Mouse (Mus musculus) heart, postnatal 0 days (tissue): ENCODE results near the gene Tpte. TPM values are rescaled to one million over a fixed set of nuclear protein-coding genes. Genes with fewer than 3 reads are reported as not detected.

Experiments used
- ATAC-seq: fragments of 200-750 bp; cut with Nextera tagmentation; 2 replicates; pipeline ENCODE4 v1.8.0; 2017; ENCODE audit warnings: low read depth, moderate number of reproducible peaks, moderate library complexity; ENCODE audit not compliant: insufficient read depth
- DNase-seq: peaks from one replicate; pipeline ENCODE4 v3.0.0-alpha.2; 2016; ENCODE audit warnings: low spot score
- H3K27ac ChIP-seq: fragments of 300-500 bp; sonication (generic); 2 replicates; pipeline ENCODE4 v1.5.1; 2014; ENCODE audit warnings: low read depth, mild to moderate bottlenecking
- H3K27me3 ChIP-seq: fragments of 300-500 bp; sonication (generic); 2 replicates; pipeline ENCODE4 v1.6.1; 2014; ENCODE audit warnings: low read length, mixed read lengths; ENCODE audit not compliant: control insufficient read depth, insufficient read depth
- H3K36me3 ChIP-seq: fragments of 300-500 bp; sonication (generic); replicated peaks from 2 replicates; pipeline ENCODE4 v1.6.1; 2014; ENCODE audit warnings: low read length, mixed read lengths; ENCODE audit not compliant: control insufficient read depth, insufficient read depth
- H3K4me1 ChIP-seq: fragments of 300-500 bp; sonication (generic); 2 replicates; pipeline ENCODE4 v1.6.1; 2014; ENCODE audit warnings: antibody characterized with exemption; ENCODE audit not compliant: control insufficient read depth, insufficient read depth
- H3K4me2 ChIP-seq: fragments of 300-500 bp; sonication (generic); 2 replicates; pipeline ENCODE4 v1.6.1; 2014; ENCODE audit warnings: low read depth, mild to moderate bottlenecking, low read length, moderate library complexity
- H3K4me3 ChIP-seq: fragments of 300-500 bp; sonication (generic); 2 replicates; pipeline ENCODE4 v1.5.1; 2014; ENCODE audit warnings: low read depth, low read length
- H3K9ac ChIP-seq: fragments of 300-500 bp; sonication (generic); replicated peaks from 2 replicates; pipeline ENCODE4 v1.6.1; 2014; ENCODE audit warnings: low read depth, low read length, mixed read lengths
- H3K9me3 ChIP-seq: fragments of 300-500 bp; sonication (generic); replicated peaks from 2 replicates; pipeline ENCODE4 v1.6.1; 2016; ENCODE audit warnings: low read length; ENCODE audit not compliant: control insufficient read depth
- CTCF ChIP-seq: IDR thresholded peaks from 2 replicates; pipeline ENCODE4 v1.5.1; 2016; ENCODE audit warnings: antibody characterized with exemption, control low read depth, low read depth
- EP300 ChIP-seq: IDR thresholded peaks from 2 replicates; pipeline ENCODE4 v1.6.1; 2016; ENCODE audit warnings: antibody characterized with exemption, low read depth
- WGBS: fragments of 180-500 bp; shearing (Covaris S2); extraction: QIAGEN DNeasy Blood & Tissue Kit; methylation state at CpG from one replicate; pipeline ENCODE4 v1.1.7; 2014; 5-methylcytosine and 5-hydroxymethylcytosine counted together
- polyA plus RNA-seq: library from polyadenylated mRNA; unstranded; fragments of >200 nt; fragmentation: Nextera tagmentation; extraction: Ambion mirVana; gene quantifications from 2 replicates; pipeline ENCODE4 v1.2.1, GENCODE M21; 2015
- total RNA-seq: library from RNA; depleted of rRNA; stranded (reverse); fragments of >200 nt; gene quantifications from 2 replicates; pipeline ENCODE4 v1.2.3, GENCODE M21; 2014; ENCODE audit warnings: low replicate concordance; rRNA removed

Tpte gene
- total RNA-seq: not detected in 2 replicates
- not detected in 2 replicates for polyA plus RNA-seq

DNA sequence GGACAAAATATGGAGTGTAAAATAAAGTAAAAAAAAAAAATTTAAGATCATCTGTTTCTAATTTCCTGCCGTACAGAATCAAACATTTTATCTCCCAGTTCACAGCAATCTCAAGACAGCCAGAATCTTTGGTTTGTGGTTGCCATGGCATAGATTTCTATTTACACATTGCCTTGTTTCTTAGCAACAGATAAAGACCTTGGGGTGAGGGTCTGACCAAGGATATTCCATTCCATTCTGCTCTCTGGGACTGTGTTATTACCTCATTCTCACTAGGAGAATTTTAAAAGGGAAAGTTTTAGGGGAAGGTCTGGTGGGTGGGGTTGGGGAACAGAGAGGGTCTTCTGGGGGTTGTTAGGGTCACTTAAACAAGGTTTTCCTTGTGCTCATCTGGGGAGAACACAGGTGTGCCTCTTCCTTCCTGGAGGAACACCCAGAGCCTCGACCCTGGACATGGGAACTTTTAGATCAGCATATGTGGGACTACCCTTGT is at the start of gene Tpte:
Gene Tpte (plus strand): TSS at position 443 of the 493 bp plus-strand sequence.
- Histone ChIP-seq H3K9ac (no peak within 1 kb of the TSS), H3K4me2 (no peak within 1 kb of the TSS), H3K36me3 (no peaks in the 10 kb centered on the region), H3K9me3 (no peaks in the 10 kb centered on the region), H3K27me3 (no peaks in the 10 kb centered on the region), H3K4me3 (no peak within 1 kb of the TSS), H3K4me1 (no peaks in the 10 kb centered on the region), H3K27ac (no peak within 1 kb of the TSS)
- ATAC-seq (no peak), DNase-seq (no peak)
- TF ChIP-seq EP300: no peak
- no peak for TF ChIP-seq CTCF
- 68% methylated on average over 2 of the region's 2 CpGs for WGBS

GRCm38 (mm10) chr8:22242986-22243385 is 40.3 kb upstream of the Tpte start:
- Histone ChIP-seq H3K9me3 (no peaks in the 10 kb centered on the region), H3K4me1 (no peaks in the 10 kb centered on the region), H3K27ac (no peak overlapping the region), H3K27me3 (no peaks in the 10 kb centered on the region), H3K36me3 (no peaks in the 10 kb centered on the region), H3K9ac (no peak overlapping the region), H3K4me3 (no peak overlapping the region), H3K4me2 (no peak overlapping the region)
- 73% methylated on average over 9 of the region's 9 CpGs for WGBS
- ATAC-seq: no peak
- TF ChIP-seq CTCF: no peak
- no peak for TF ChIP-seq EP300
- DNase-seq: no peak

DNA sequence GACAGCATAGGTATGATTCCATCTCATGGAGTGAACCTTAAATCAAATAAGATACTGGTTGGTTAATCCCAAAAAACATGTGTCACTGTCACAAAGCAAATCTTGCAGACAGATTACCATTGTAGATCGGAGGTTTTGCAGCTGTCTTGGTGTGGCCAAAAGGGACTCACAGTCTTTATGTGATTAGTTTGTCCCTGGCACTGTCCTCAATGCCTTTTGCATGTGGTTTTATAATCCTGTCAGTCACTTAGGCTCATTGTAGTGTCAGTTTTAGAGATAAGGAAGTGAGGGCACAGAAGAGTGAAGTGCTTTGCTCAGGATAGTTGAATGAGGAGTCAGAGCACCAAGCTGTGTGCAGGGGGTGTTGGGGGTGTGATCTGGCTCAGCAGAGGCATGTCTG is 37.6 kb upstream of the Tpte start:
- no peak for ATAC-seq
- WGBS: 61% methylated on average over 1 of the region's 1 CpGs
- TF ChIP-seq EP300: no peak
- TF ChIP-seq CTCF: no peak
- Histone ChIP-seq H3K27ac (no peak overlapping the region), H3K4me3 (no peak overlapping the region), H3K9ac (no peak overlapping the region), H3K4me2 (no peak overlapping the region), H3K36me3 (no peaks in the 10 kb centered on the region), H3K27me3 (no peaks in the 10 kb centered on the region), H3K4me1 (no peaks in the 10 kb centered on the region), H3K9me3 (no peaks in the 10 kb centered on the region)
- no peak for DNase-seq

DNA sequence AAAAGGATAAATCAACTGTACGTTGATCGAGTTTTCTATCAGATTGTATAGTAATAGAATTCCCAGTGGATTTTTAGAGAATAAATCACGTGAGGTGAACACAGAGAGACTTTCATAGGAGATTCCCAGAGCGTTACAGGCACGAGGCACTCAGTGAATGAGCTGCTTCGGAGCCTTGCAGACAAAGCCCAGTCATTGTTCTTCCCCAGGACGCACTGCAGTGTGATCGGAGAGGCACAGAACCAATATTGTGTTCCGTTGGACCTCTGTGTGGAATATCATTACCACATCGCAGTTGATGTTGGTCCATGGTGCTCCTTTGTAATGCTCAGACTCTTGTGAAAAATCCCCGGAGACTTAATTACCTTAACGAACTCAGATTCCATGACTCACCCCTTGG is 35.3 kb upstream of the Tpte start:
- H3K9me3 ChIP-seq: no peaks in the 10 kb centered on the region
- no peak overlapping the region for H3K4me3 ChIP-seq
- DNase-seq (no peak), ATAC-seq (no peak)
- H3K4me1 ChIP-seq: no peaks in the 10 kb centered on the region
- 88% methylated on average over 12 of the region's 12 CpGs for WGBS
- H3K4me2 ChIP-seq: no peak overlapping the region
- H3K36me3 ChIP-seq: no peaks in the 10 kb centered on the region
- H3K27me3 ChIP-seq: no peaks in the 10 kb centered on the region
- no peak for TF ChIP-seq EP300
- no peak for TF ChIP-seq CTCF
- no peak overlapping the region for H3K27ac ChIP-seq
- H3K9ac ChIP-seq: no peak overlapping the region

- no peak overlapping the region for H3K9ac ChIP-seq
- H3K9me3 ChIP-seq: 0 out of 2 replicates have a peak, but pooled peaks cover 6% of the 10 kb centered on the region
- ATAC-seq (no peak), DNase-seq (no peak)
- H3K4me3 ChIP-seq: no peak overlapping the region
- no peak overlapping the region for H3K27ac ChIP-seq
- TF ChIP-seq EP300 (no peak), CTCF (no peak)
- H3K36me3 ChIP-seq: no peaks in the 10 kb centered on the region
- no peaks in the 10 kb centered on the region for H3K27me3 ChIP-seq
- no peaks in the 10 kb centered on the region for H3K4me1 ChIP-seq
- H3K4me2 ChIP-seq: no peak overlapping the region
- WGBS: 75% methylated on average over 9 of the region's 9 CpGs
These were observed 34.2 kb upstream of the Tpte start for GRCm38 (mm10) chr8:22249080-22249479.

- Histone ChIP-seq H3K4me2 (no peak overlapping the region), H3K36me3 (no peaks in the 10 kb centered on the region), H3K9ac (no peak overlapping the region), H3K27me3 (no peaks in the 10 kb centered on the region), H3K4me3 (no peak overlapping the region), H3K27ac (peak overlapping the region; percentile 74), H3K4me1 (peaks cover 13% of the 10 kb centered on the region), H3K9me3 (0 out of 2 replicates have a peak, but pooled peaks cover 5% of the 10 kb centered on the region)
- 75% methylated on average over 18 of the region's 18 CpGs for WGBS
- ATAC-seq (no peak), DNase-seq (no peak)
- TF ChIP-seq EP300 (no peak), CTCF (no peak)
These were observed 24.2 kb upstream of the Tpte start for GRCm38 (mm10) chr8:22258946-22259450.
